Mouse (Mus musculus): ENCODE measurements around the gene Dlgap5.

- TF ChIP-seq EP300 (IDR thresholded peaks at IDR 0.05; ENCODE audit: low read depth in 1 of 2, low read length in 2 of 2) = no peak
- TF ChIP-seq POLR2A (IDR thresholded peaks at IDR 0.05; ENCODE audit: control insufficient read depth in 1 of 2, insufficient read depth in 1 of 2, low read depth in 1 of 2, low read length in 2 of 2, poor library complexity in 1 of 2) = no peak
- TF ChIP-seq POLR2AphosphoS5 (IDR thresholded peaks at IDR 0.05; ENCODE audit: borderline replicate concordance, low read depth, low read length) = no peak
- no peak for TF ChIP-seq CTCF (IDR thresholded peaks at IDR 0.05 in 2 of 3, conservative IDR thresholded peaks at IDR 0.05 in 1 of 3; ENCODE audit: control insufficient read depth in 1 of 3, insufficient read depth in 1 of 3, low read depth in 2 of 3, low read length in 3 of 3, poor library complexity in 1 of 3, severe bottlenecking in 1 of 3)
- TF ChIP-seq GABPA (IDR thresholded peaks at IDR 0.05; ENCODE audit: low read depth, low read length) = no peak
- TF ChIP-seq TAL1 (IDR thresholded peaks at IDR 0.05; ENCODE audit: low read length) = no peak
- no peak for TF ChIP-seq MAFK (IDR thresholded peaks at IDR 0.05; ENCODE audit: borderline replicate concordance, low read depth, low read length)
- TF ChIP-seq CHD1 (IDR thresholded peaks at IDR 0.05; ENCODE audit: low read depth, low read length) = no peak
- TF ChIP-seq SMC3 (IDR thresholded peaks at IDR 0.05; ENCODE audit: low read depth, low read length) = no peak
- TF ChIP-seq ZC3H11A (IDR thresholded peaks at IDR 0.05; ENCODE audit: low read depth, low read length) = no peak
- no peak for TF ChIP-seq USF1 (IDR thresholded peaks at IDR 0.05; ENCODE audit: low read depth, low read length)
- no peak for TF ChIP-seq TCF12 (IDR thresholded peaks at IDR 0.05; ENCODE audit: low read depth, low read length)
- TF ChIP-seq ZNF384 (IDR thresholded peaks at IDR 0.05; ENCODE audit: low read depth, low read length) = no peak
Measured at GRCm38 (mm10) chr14:47445331-47446095, 27.3 kb upstream of the Dlgap5 start.
